Mouse (Mus musculus): ENCODE data around the gene Tmub1.
A peak's percentile ranks its signal among the peaks of the same experiment; 100 is the strongest.
"Not testable (repeated sequence)": the region's sequence is repeated elsewhere in the genome, so short reads cannot be mapped to it uniquely, and the experiment has no call there.

The Tmub1 gene

GRCm38 (mm10) chr5:24424004-24424781, 23.5 kb downstream of the Tmub1 start:
- DNase-seq (ENCODE audit: low spot score in 2 of 2) = no peak

- DNase-seq (ENCODE audit: low spot score in 2 of 2) = peak; percentile 86 to 96
Measured at GRCm38 (mm10) chr5:24423129-24424003, 24.3 kb downstream of the Tmub1 start, which contains the start of the genes Cdk5 and Slc4a2. Cdk5 (minus strand) TSS chr5:24423530. Slc4a2 (plus strand) TSS chr5:24423837.

- no peak for DNase-seq (ENCODE audit: low spot score in 2 of 2)
Measured at GRCm38 (mm10) chr5:24420381-24420780, 27.3 kb downstream of the Tmub1 start.

GRCm38 (mm10) chr5:24417587-24417986, 30.1 kb downstream of the Tmub1 start:
- DNase-seq (ENCODE audit: low spot score in 2 of 2) = no peak

- DNase-seq (ENCODE audit: low spot score in 2 of 2) = peak in 1 of 2 experiments; percentile 67
Measured at GRCm38 (mm10) chr5:24416222-24416736, 31.4 kb downstream of the Tmub1 start.

- no peak for DNase-seq (ENCODE audit: low spot score in 2 of 2)
Measured at GRCm38 (mm10) chr5:24413938-24414337, 33.7 kb downstream of the Tmub1 start.

GRCm38 (mm10) chr5:24413042-24413693, 34.5 kb downstream of the Tmub1 start, which contains the start of gene Asic3:
Asic3 (plus strand) TSS chr5:24413392.
- no peak for DNase-seq (ENCODE audit: low spot score in 2 of 2)

GRCm38 (mm10) chr5:24412063-24412462, 35.6 kb downstream of the Tmub1 start:
- no peak for DNase-seq (ENCODE audit: low spot score in 2 of 2)

GRCm38 (mm10) chr5:24409466-24409865, 38.2 kb downstream of the Tmub1 start:
- DNase-seq (ENCODE audit: low spot score in 2 of 2) = no peak

GRCm38 (mm10) chr5:24408651-24409050, 39.0 kb downstream of the Tmub1 start:
- DNase-seq (ENCODE audit: low spot score in 2 of 2) = no peak

- DNase-seq (ENCODE audit: low spot score in 2 of 2) = no peak
Measured at GRCm38 (mm10) chr5:24405389-24405876, 42.2 kb downstream of the Tmub1 start.

GRCm38 (mm10) chr5:24404594-24405360, 42.9 kb downstream of the Tmub1 start:
- no peak for DNase-seq (ENCODE audit: low spot score in 2 of 2)

- peak in 1 of 2 experiments; percentile 66 for DNase-seq (ENCODE audit: low spot score in 2 of 2)
Measured at GRCm38 (mm10) chr5:24401969-24402368, 45.7 kb downstream of the Tmub1 start.

- no peak for DNase-seq (ENCODE audit: low spot score in 2 of 2)
Measured at GRCm38 (mm10) chr5:24400911-24401605, 46.6 kb downstream of the Tmub1 start.

- no peak for DNase-seq (ENCODE audit: low spot score in 2 of 2)
Measured at GRCm38 (mm10) chr5:24400362-24400761, 47.3 kb downstream of the Tmub1 start.

- DNase-seq (ENCODE audit: low spot score in 2 of 2) = no peak
Measured at GRCm38 (mm10) chr5:24399686-24400085, 48.0 kb downstream of the Tmub1 start.

GRCm38 (mm10) chr5:24396254-24396653, 51.4 kb downstream of the Tmub1 start:
- DNase-seq (ENCODE audit: low spot score in 2 of 2) = not testable (repeated sequence)
